Mouse (Mus musculus) erythroblast, embryonic 14.5 days (primary cell): Measurements from ENCODE around the gene Spty2d1. TPM values are rescaled to one million over a fixed set of nuclear protein-coding genes. Genes with fewer than 3 reads are reported as not detected.
A peak's percentile ranks its signal among the peaks of the same experiment; 100 is the strongest.

Experiments used
- H3K27me3 ChIP-seq: 2 replicates; pipeline ENCODE4 v1.6.1; 2012; ENCODE audit warnings: inconsistent platforms; ENCODE audit not compliant: control insufficient read depth
- H3K36me3 ChIP-seq: 2 replicates; pipeline ENCODE4 v1.6.1; 2012; ENCODE audit warnings: mild to moderate bottlenecking, inconsistent platforms; ENCODE audit not compliant: control insufficient read depth
- H3K4me1 ChIP-seq: 2 replicates; pipeline ENCODE4 v1.6.1; 2012; ENCODE audit warnings: inconsistent platforms; ENCODE audit not compliant: control insufficient read depth
- H3K4me3 ChIP-seq: replicated peaks from 2 replicates; pipeline ENCODE3; 2012; ENCODE audit warnings: moderate library complexity, mild to moderate bottlenecking, inconsistent platforms
- H3K9me3 ChIP-seq: 2 replicates; pipeline ENCODE4 v1.6.1; 2012; ENCODE audit warnings: low read length, inconsistent platforms, mixed read lengths; ENCODE audit not compliant: control insufficient read depth
- GATA1 ChIP-seq: IDR thresholded peaks from 2 replicates; pipeline ENCODE4 v1.6.1; 2012; ENCODE audit warnings: low read length, inconsistent platforms, mixed read lengths
- TAL1 ChIP-seq: IDR thresholded peaks from 3 replicates; pipeline ENCODE4 v1.6.1; 2012; ENCODE audit warnings: low read length, inconsistent platforms, mixed read lengths
- polyA plus RNA-seq: library from polyadenylated mRNA; stranded (reverse); fragments of >175 nt; gene quantifications from 2 replicates; pipeline ENCODE4 v1.2.3, GENCODE M21; 2012

Spty2d1 gene
- polyA plus RNA-seq = 0.48 and 0.60 TPM in 2 replicates

GRCm38 (mm10) chr7:47008168-47008993 lies at the start of gene Spty2d1:
TSS of gene Spty2d1 (minus strand) at chr7:47008411.
- peak; percentile 68 for TF ChIP-seq TAL1
- peak; percentile 73 for TF ChIP-seq GATA1
- Histone ChIP-seq H3K27me3 (no peaks in the 10 kb centered on the region), H3K36me3 (peaks cover 13% of the 10 kb centered on the region), H3K4me3 (peak within 1 kb of the TSS; percentile 64), H3K9me3 (no peaks in the 10 kb centered on the region), H3K4me1 (peaks cover 70% of the 10 kb centered on the region)

DNA sequence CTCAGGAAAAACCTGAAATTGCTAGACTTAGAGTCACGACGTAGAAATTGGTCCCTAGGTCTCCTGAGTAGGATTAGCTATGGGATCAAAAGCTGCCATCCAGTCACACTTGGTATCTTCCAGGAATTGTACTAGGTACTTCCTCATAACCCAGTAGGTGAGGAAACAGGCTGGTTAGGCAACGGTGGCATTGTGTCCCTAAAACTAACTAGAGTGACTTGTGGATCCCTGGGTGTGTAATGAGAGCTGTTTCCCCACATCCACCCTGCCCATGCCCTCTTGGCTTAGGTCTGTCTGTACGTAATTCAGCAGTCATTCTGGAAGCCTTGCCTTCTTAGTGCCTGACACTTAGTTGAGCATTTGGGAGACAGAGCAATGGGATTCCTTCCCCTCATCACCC lies 48.1 kb upstream of the Spty2d1 start:
- Histone ChIP-seq H3K4me1 (peaks cover 4% of the 10 kb centered on the region; the same call in 1 of the 2 replicates), H3K36me3 (peaks cover 3% of the 10 kb centered on the region; the same call in 1 of the 2 replicates), H3K9me3 (no peaks in the 10 kb centered on the region), H3K4me3 (no peak overlapping the region), H3K27me3 (peaks cover 13% of the 10 kb centered on the region)
- no peak for TF ChIP-seq GATA1
- TF ChIP-seq TAL1 = no peak

- peaks cover 3% of the 10 kb centered on the region; the same call in 1 of the 2 replicates for H3K36me3 ChIP-seq
- no peaks in the 10 kb centered on the region for H3K9me3 ChIP-seq
- H3K4me3 ChIP-seq = no peak overlapping the region
- H3K27me3 ChIP-seq = peaks cover 17% of the 10 kb centered on the region
- H3K4me1 ChIP-seq = peaks cover 9% of the 10 kb centered on the region
- TF ChIP-seq TAL1 (no peak), GATA1 (no peak)
Measured at GRCm38 (mm10) chr7:47055744-47056143, 47.5 kb upstream of the Spty2d1 start.

DNA sequence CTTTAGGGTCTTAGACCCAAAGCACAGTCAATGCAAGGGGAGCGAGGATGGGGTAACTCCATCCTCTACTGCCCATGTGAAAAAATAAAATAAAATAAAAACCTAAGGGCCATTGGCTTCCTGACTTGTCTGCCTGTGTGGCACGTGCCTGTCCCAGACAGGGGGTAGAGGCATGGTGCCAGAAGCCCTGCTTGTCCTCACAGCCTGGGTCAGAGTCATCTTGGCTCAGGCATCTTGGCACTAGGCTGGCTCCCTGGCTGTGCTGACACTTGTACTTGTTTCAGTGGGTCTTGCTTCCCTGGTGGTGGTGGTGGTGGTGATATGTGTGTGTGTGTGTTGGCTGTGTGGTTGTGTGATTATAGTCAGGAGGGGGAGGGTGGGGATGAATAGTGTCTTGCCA lies 46.5 kb upstream of the Spty2d1 start:
- peaks cover 18% of the 10 kb centered on the region for H3K4me1 ChIP-seq
- H3K4me3 ChIP-seq = no peak overlapping the region
- no peaks in the 10 kb centered on the region for H3K9me3 ChIP-seq
- no peak for TF ChIP-seq GATA1
- no peak for TF ChIP-seq TAL1
- peaks cover 3% of the 10 kb centered on the region; the same call in 1 of the 2 replicates for H3K36me3 ChIP-seq
- peaks cover 22% of the 10 kb centered on the region for H3K27me3 ChIP-seq

DNA sequence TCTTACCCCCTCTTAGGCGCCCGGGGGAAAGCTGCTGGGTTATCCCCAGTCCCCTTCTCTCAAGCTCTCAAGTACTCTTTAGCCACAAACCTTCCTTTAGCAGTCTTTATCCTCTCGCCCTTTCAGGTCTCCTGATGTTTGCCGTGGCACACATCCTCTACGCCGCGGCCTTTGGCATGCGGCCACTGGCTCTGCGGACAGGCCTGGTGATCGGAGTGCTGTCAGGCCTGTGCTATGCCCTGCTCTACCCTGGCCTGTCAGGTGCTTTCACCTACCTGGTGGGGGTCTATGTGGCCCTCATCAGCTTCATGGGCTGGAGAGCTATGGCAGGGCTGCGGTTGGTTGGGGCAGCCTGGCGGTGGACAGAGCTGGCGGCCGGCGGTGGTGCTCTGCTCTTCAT lies 45.1 kb upstream of the Spty2d1 start:
- no peak for TF ChIP-seq TAL1
- peaks cover 3% of the 10 kb centered on the region; the same call in 1 of the 2 replicates for H3K36me3 ChIP-seq
- H3K4me3 ChIP-seq = no peak overlapping the region
- peaks cover 30% of the 10 kb centered on the region for H3K27me3 ChIP-seq
- H3K9me3 ChIP-seq = no peaks in the 10 kb centered on the region
- peaks cover 18% of the 10 kb centered on the region for H3K4me1 ChIP-seq

- Histone ChIP-seq H3K4me3 (no peak overlapping the region), H3K4me1 (peaks cover 18% of the 10 kb centered on the region), H3K27me3 (peaks cover 35% of the 10 kb centered on the region), H3K9me3 (no peaks in the 10 kb centered on the region), H3K36me3 (peaks cover 3% of the 10 kb centered on the region; the same call in 1 of the 2 replicates)
- TF ChIP-seq TAL1 (no peak), GATA1 (no peak)
Measured at GRCm38 (mm10) chr7:47052276-47052675, 44.1 kb upstream of the Spty2d1 start.

DNA sequence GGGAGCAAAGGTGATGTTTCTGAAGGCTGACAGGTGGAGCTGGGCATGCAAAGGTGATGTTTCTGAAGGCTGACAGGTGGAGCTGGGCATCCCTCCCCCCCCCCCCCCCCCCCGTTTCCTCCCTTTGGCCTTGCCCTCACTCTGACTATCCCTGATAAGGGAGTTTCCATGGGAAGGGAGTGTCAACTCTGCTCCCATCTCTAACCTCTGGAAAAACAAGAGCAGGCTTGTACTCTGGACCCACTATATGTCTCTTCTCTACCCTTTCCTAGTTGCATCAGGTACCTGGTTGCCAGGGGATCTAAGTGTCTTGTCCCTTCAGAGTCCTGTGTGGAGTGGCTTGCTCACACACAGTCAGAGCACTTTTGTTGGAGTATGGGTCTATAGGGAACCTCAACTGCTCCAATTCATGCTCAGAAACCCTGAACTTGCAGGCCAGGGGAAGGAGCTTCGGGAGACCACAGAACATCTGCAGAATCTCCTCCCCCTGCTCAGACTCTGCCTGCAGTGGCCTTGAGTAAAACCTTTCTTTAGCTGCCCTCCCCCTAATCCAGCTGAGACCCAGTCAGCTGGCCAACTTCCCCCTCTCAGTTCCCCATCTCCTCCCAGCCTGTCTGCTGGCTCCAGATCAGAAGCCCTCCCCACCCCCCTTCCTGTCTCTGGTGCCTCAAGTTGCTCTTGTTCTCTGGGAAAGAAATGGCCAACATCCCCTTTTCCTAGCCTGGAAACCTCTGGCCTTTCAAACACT lies 43.4 kb upstream of the Spty2d1 start:
- Histone ChIP-seq H3K4me1 (peaks cover 18% of the 10 kb centered on the region), H3K27me3 (peaks cover 35% of the 10 kb centered on the region), H3K4me3 (peak overlapping the region; percentile 66), H3K36me3 (peaks cover 3% of the 10 kb centered on the region; the same call in 1 of the 2 replicates), H3K9me3 (no peaks in the 10 kb centered on the region)
- TF ChIP-seq TAL1 (no peak), GATA1 (no peak)

GRCm38 (mm10) chr7:47050766-47051165 lies 42.6 kb upstream of the Spty2d1 start:
- Histone ChIP-seq H3K36me3 (peaks cover 3% of the 10 kb centered on the region; the same call in 1 of the 2 replicates), H3K4me3 (peak overlapping the region; percentile 66), H3K4me1 (peaks cover 18% of the 10 kb centered on the region), H3K27me3 (peaks cover 35% of the 10 kb centered on the region), H3K9me3 (no peaks in the 10 kb centered on the region)
- TF ChIP-seq GATA1 (no peak), TAL1 (no peak)

DNA sequence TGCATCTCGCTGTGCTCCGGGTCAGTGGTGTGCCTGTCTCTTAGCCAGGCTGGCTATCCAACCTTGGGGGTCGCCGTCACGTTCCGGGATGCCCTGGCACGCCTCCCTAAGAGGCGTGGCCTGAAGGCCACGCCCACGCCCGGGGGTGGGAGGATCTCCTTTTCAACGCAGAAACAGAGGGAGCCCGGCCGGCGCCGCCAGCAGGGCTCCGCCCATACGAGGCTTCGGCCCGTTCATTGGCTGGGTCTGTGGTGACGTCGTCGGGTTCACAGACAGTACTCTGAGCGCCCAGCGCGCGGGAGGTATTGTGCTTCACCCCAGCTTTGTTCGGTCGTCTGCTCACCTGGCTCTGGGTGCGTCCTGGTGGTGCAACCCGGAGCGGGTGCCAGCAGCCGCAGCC lies 42.2 kb upstream of the Spty2d1 start, which contains the start of gene Tmem86a:
Gene Tmem86a, plus strand, starts transcription at position 236 of the 400 bp plus-strand sequence.
- Histone ChIP-seq H3K9me3 (no peaks in the 10 kb centered on the region), H3K4me3 (peak within 1 kb of the TSS; percentile 66), H3K27me3 (peaks cover 35% of the 10 kb centered on the region), H3K36me3 (peaks cover 3% of the 10 kb centered on the region; the same call in 1 of the 2 replicates), H3K4me1 (peaks cover 18% of the 10 kb centered on the region)
- no peak for TF ChIP-seq GATA1
- no peak for TF ChIP-seq TAL1
